Mouse (Mus musculus): ENCODE measurements around the gene Sgce. TPM values are rescaled to one million over a fixed set of nuclear protein-coding genes. Genes with fewer than 3 reads are reported as not detected.
A peak's percentile ranks its signal among the peaks of the same experiment; 100 is the strongest.

Sgce gene
- polyA plus RNA-seq, 1 experiment from 2014 or later: 77.7 TPM

GRCm38 (mm10) chr6:4740511-4740910, 6.5 kb downstream of the Sgce start:
- WGBS: 16% methylated on average over 6 of the region's 6 CpGs
- Histone ChIP-seq H3K4me2 (replicated peaks) (0 out of 2 replicates have a peak overlapping the region, but pooled peaks have one; percentile 3), H3K9me3 (no peaks in the 10 kb centered on the region), H3K27ac (peak overlapping the region; percentile 73), H3K4me3 (no peak overlapping the region), H3K9ac (no peak overlapping the region), H3K4me1 (peaks cover 40% of the 10 kb centered on the region), H3K27me3 (peaks cover 4% of the 10 kb centered on the region; the same call in 1 of the 2 replicates), H3K36me3 (no peaks in the 10 kb centered on the region)
- peak; percentile 83 for ATAC-seq (ENCODE audit: low FRiP score, low read depth)

- H3K27me3 ChIP-seq: peaks cover 4% of the 10 kb centered on the region; the same call in 1 of the 2 replicates
- WGBS: 20% methylated on average over 13 of the region's 13 CpGs
- no peaks in the 10 kb centered on the region for H3K36me3 ChIP-seq
- H3K9me3 ChIP-seq: no peaks in the 10 kb centered on the region
- no peak overlapping the region for H3K4me3 ChIP-seq
- 0 out of 2 replicates have a peak overlapping the region, but pooled peaks have one; percentile 10 for H3K27ac ChIP-seq
- H3K9ac ChIP-seq: no peak overlapping the region
- peaks cover 40% of the 10 kb centered on the region for H3K4me1 ChIP-seq
- no peak for ATAC-seq (ENCODE audit: low FRiP score, low read depth)
- H3K4me2 ChIP-seq (replicated peaks): 0 out of 2 replicates have a peak overlapping the region, but pooled peaks have one; percentile 17
Observed at GRCm38 (mm10) chr6:4739522-4740355, 7.3 kb downstream of the Sgce start.

GRCm38 (mm10) chr6:4738717-4739116, 8.3 kb downstream of the Sgce start:
- peaks cover 40% of the 10 kb centered on the region for H3K4me1 ChIP-seq
- H3K27me3 ChIP-seq: peaks cover 4% of the 10 kb centered on the region; the same call in 1 of the 2 replicates
- H3K4me2 ChIP-seq (replicated peaks): no peak overlapping the region
- H3K9me3 ChIP-seq: no peaks in the 10 kb centered on the region
- 23% methylated on average over 2 of the region's 2 CpGs for WGBS
- ATAC-seq (ENCODE audit: low FRiP score, low read depth): no peak
- H3K36me3 ChIP-seq: no peaks in the 10 kb centered on the region
- no peak overlapping the region for H3K4me3 ChIP-seq
- no peak overlapping the region for H3K27ac ChIP-seq
- H3K9ac ChIP-seq: no peak overlapping the region

GRCm38 (mm10) chr6:4738034-4738629, 8.9 kb downstream of the Sgce start:
- Histone ChIP-seq H3K27ac (no peak overlapping the region), H3K36me3 (no peaks in the 10 kb centered on the region), H3K9ac (no peak overlapping the region), H3K9me3 (no peaks in the 10 kb centered on the region), H3K27me3 (peaks cover 4% of the 10 kb centered on the region; the same call in 1 of the 2 replicates), H3K4me3 (no peak overlapping the region), H3K4me2 (replicated peaks) (no peak overlapping the region), H3K4me1 (peaks cover 42% of the 10 kb centered on the region)
- ATAC-seq (ENCODE audit: low FRiP score, low read depth): no peak
- 39% methylated on average over 11 of the region's 11 CpGs for WGBS

GRCm38 (mm10) chr6:4736372-4736771, 10.6 kb downstream of the Sgce start:
- H3K4me2 ChIP-seq (replicated peaks): no peak overlapping the region
- no peak overlapping the region for H3K9ac ChIP-seq
- peaks cover 42% of the 10 kb centered on the region for H3K4me1 ChIP-seq
- no peak for ATAC-seq (ENCODE audit: low FRiP score, low read depth)
- no peaks in the 10 kb centered on the region for H3K36me3 ChIP-seq
- H3K27me3 ChIP-seq: peaks cover 4% of the 10 kb centered on the region; the same call in 1 of the 2 replicates
- no peaks in the 10 kb centered on the region for H3K9me3 ChIP-seq
- H3K27ac ChIP-seq: no peak overlapping the region
- 82% methylated on average over 9 of the region's 9 CpGs for WGBS
- no peak overlapping the region for H3K4me3 ChIP-seq

GRCm38 (mm10) chr6:4733208-4733607, 13.8 kb downstream of the Sgce start:
- no peak overlapping the region for H3K27ac ChIP-seq
- ATAC-seq (ENCODE audit: low FRiP score, low read depth): no peak
- 42% methylated on average over 8 of the region's 8 CpGs for WGBS

GRCm38 (mm10) chr6:4731675-4732074, 15.3 kb downstream of the Sgce start:
- H3K27me3 ChIP-seq: no peaks in the 10 kb centered on the region
- ATAC-seq (ENCODE audit: low FRiP score, low read depth): no peak

More at GRCm38 (mm10) chr6:4733208-4733607, 13.8 kb downstream of the Sgce start:
- H3K9me3 ChIP-seq: no peaks in the 10 kb centered on the region
- peaks cover 15% of the 10 kb centered on the region for H3K4me1 ChIP-seq
- H3K4me3 ChIP-seq: no peak overlapping the region
- no peaks in the 10 kb centered on the region for H3K36me3 ChIP-seq
- no peak overlapping the region for H3K9ac ChIP-seq
- H3K27me3 ChIP-seq: no peaks in the 10 kb centered on the region
- no peak overlapping the region for H3K4me2 ChIP-seq (replicated peaks)

GRCm38 (mm10) chr6:4728305-4728704, 18.7 kb downstream of the Sgce start:
- no peak overlapping the region for H3K4me2 ChIP-seq (replicated peaks)
- H3K9ac ChIP-seq: no peak overlapping the region
- no peak overlapping the region for H3K4me3 ChIP-seq
- H3K27me3 ChIP-seq: no peaks in the 10 kb centered on the region
- no peak overlapping the region for H3K27ac ChIP-seq
- WGBS: 88% methylated on average over 2 of the region's 2 CpGs
- ATAC-seq (ENCODE audit: low FRiP score, low read depth): no peak
- H3K36me3 ChIP-seq: no peaks in the 10 kb centered on the region
- H3K9me3 ChIP-seq: no peaks in the 10 kb centered on the region
- peaks cover 15% of the 10 kb centered on the region for H3K4me1 ChIP-seq

More at GRCm38 (mm10) chr6:4731675-4732074, 15.3 kb downstream of the Sgce start:
- Histone ChIP-seq H3K4me2 (replicated peaks) (no peak overlapping the region), H3K9ac (no peak overlapping the region), H3K27ac (no peak overlapping the region), H3K4me3 (no peak overlapping the region), H3K4me1 (peaks cover 4% of the 10 kb centered on the region; the same call in 1 of the 2 replicates), H3K9me3 (no peaks in the 10 kb centered on the region), H3K36me3 (no peaks in the 10 kb centered on the region)
- 53% methylated on average over 8 of the region's 8 CpGs for WGBS

- Histone ChIP-seq H3K4me1 (peaks cover 24% of the 10 kb centered on the region), H3K36me3 (no peaks in the 10 kb centered on the region), H3K4me2 (replicated peaks) (peak overlapping the region; percentile 42), H3K27ac (no peak overlapping the region), H3K9ac (no peak overlapping the region), H3K27me3 (no peaks in the 10 kb centered on the region), H3K4me3 (no peak overlapping the region), H3K9me3 (no peaks in the 10 kb centered on the region)
- WGBS: 22% methylated on average over 15 of the region's 15 CpGs
- peak; percentile 40; the same call in 1 of the 2 replicates for ATAC-seq (ENCODE audit: low FRiP score, low read depth)
Observed at GRCm38 (mm10) chr6:4723998-4724757, 22.8 kb downstream of the Sgce start.

GRCm38 (mm10) chr6:4722739-4723138, 24.3 kb downstream of the Sgce start:
- ATAC-seq (ENCODE audit: low FRiP score, low read depth): no peak
- peaks cover 24% of the 10 kb centered on the region for H3K4me1 ChIP-seq
- H3K27ac ChIP-seq: no peak overlapping the region
- H3K4me3 ChIP-seq: no peak overlapping the region
- H3K9ac ChIP-seq: no peak overlapping the region
- H3K27me3 ChIP-seq: no peaks in the 10 kb centered on the region
- H3K4me2 ChIP-seq (replicated peaks): no peak overlapping the region
- H3K36me3 ChIP-seq: no peaks in the 10 kb centered on the region
- 55% methylated on average over 13 of the region's 13 CpGs for WGBS
- no peaks in the 10 kb centered on the region for H3K9me3 ChIP-seq

- WGBS: 61% methylated on average over 6 of the region's 6 CpGs
- Histone ChIP-seq H3K36me3 (no peaks in the 10 kb centered on the region), H3K4me3 (no peak overlapping the region), H3K9ac (no peak overlapping the region), H3K27ac (no peak overlapping the region), H3K27me3 (no peaks in the 10 kb centered on the region), H3K4me1 (peaks cover 24% of the 10 kb centered on the region), H3K9me3 (no peaks in the 10 kb centered on the region), H3K4me2 (replicated peaks) (no peak overlapping the region)
- no peak for ATAC-seq (ENCODE audit: low FRiP score, low read depth)
Observed at GRCm38 (mm10) chr6:4722142-4722541, 24.9 kb downstream of the Sgce start.

- ATAC-seq (ENCODE audit: low FRiP score, low read depth): no peak
- no peaks in the 10 kb centered on the region; the same call in 1 of the 2 replicates for H3K36me3 ChIP-seq
- H3K27me3 ChIP-seq: no peaks in the 10 kb centered on the region
- H3K27ac ChIP-seq: no peak overlapping the region
- no peaks in the 10 kb centered on the region for H3K9me3 ChIP-seq
- H3K4me3 ChIP-seq: no peak overlapping the region
- 72% methylated on average over 2 of the region's 2 CpGs for WGBS
- no peak overlapping the region for H3K9ac ChIP-seq
- peaks cover 5% of the 10 kb centered on the region; the same call in 1 of the 2 replicates for H3K4me1 ChIP-seq
- no peak overlapping the region for H3K4me2 ChIP-seq (replicated peaks)
Observed at GRCm38 (mm10) chr6:4717344-4717743, 29.7 kb downstream of the Sgce start.

Data from limb, embryonic 13.5 days (tissue).